Mouse (Mus musculus) lung, adult 2 months (tissue): ENCODE measurements around the gene Ms4a4c.

Experiments used
- CTCF ChIP-seq: fragments of 200-500 bp; IDR thresholded peaks from 2 replicates; pipeline ENCODE4 v1.5.1; 2011; ENCODE audit warnings: mild to moderate bottlenecking, low read length, control low read depth; ENCODE audit not compliant: insufficient read depth
- POLR2A ChIP-seq: fragments of 200-500 bp; IDR thresholded peaks from 2 replicates; pipeline ENCODE4 v1.6.1; 2011; ENCODE audit warnings: low read depth, mild to moderate bottlenecking, control low read depth, low read length, borderline replicate concordance; ENCODE audit errors: extremely low read depth

DNA sequence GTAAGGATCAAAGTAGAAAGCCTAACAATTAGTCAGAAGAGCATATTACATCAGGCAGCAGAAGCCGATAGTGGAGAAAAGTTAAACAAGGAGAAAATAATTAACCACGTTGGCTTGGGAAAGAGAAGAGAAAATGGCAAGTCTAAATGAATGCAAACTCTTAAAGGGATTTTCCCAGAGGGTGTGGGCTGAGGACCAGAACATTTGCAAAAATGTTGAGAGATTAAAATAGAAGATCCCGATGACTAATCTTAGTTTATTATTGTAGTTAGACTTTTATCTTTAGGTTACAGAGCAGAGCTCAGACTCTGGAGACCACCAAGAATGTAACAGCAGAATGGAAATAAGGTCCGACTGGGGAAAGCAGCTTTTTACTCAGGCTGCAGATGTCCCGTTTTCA, 61.9 kb downstream of the Ms4a4c start:
- no peak for TF ChIP-seq POLR2A
- TF ChIP-seq CTCF, result no peak
